Mouse (Mus musculus): Measurements from ENCODE around the gene Triap1. TPM values are rescaled to one million over a fixed set of nuclear protein-coding genes. Genes with fewer than 3 reads are reported as not detected.
"Not testable (repeated sequence)": the region's sequence is repeated elsewhere in the genome, so short reads cannot be mapped to it uniquely, and the experiment has no call there.

The Triap1 gene
- polyA plus RNA-seq (2016; fragmentation: Nextera tagmentation; extraction: Ambion mirVana): 56.3 and 57.2 TPM in 2 replicates

DNA sequence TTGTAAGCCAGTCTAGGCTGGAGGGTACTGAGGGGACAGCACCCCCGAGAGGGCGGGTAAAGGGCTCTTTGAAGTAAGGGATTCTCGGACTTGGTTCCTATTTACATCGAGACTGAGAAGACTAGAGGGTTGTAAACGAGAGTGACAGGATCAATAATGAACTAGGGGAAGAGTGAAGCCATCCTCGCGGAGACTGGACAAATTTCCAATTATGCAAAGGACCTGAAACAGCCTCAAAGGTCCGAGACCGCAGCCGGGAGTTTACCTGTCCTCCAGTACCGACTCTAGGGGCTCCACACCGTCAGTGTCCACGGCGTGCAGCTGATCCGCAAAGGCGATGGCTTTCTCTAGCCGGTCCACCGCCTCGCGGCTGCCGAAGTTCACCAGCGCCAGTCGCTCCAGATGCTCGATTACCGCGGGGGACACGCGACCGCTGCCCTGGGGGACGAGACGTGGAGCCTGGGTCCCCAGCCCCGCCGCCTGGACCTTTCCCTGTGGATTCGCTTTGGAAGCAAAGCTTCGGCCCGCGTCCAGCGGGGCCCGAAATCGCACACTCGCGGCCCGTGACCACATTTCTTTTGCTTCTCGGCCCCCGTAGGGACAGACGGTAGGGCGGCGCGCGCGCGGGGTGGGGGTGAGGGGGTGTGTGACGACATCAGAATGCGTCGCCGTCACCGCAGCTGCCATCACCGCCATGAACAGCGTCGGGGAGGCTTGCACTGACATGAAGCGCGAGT, at the start of gene Triap1, which contains the start of gene Gatc:
Gene Triap1, plus strand, starts transcription at position 649 of the 737 bp plus-strand sequence.
Gene Gatc, minus strand, starts transcription at position 602 of the 737 bp plus-strand sequence.
- no peaks in the 10 kb centered on the region for H3K27me3 ChIP-seq (ENCODE audit: insufficient read depth, poor library complexity, severe bottlenecking)
- H3K27ac ChIP-seq: peak within 1 kb of the TSS; percentile 95
- peaks cover 22% of the 10 kb centered on the region for H3K4me1 ChIP-seq (replicated peaks)
- WGBS: under 1% methylated on average over 62 of the region's 62 CpGs
- H3K4me3 ChIP-seq: peak within 1 kb of the TSS; percentile 90
- H3K36me3 ChIP-seq: peaks cover 64% of the 10 kb centered on the region
- H3K9me3 ChIP-seq: no peaks in the 10 kb centered on the region
- peak; percentile 93 for DNase-seq (ENCODE audit: low spot score)

DNA sequence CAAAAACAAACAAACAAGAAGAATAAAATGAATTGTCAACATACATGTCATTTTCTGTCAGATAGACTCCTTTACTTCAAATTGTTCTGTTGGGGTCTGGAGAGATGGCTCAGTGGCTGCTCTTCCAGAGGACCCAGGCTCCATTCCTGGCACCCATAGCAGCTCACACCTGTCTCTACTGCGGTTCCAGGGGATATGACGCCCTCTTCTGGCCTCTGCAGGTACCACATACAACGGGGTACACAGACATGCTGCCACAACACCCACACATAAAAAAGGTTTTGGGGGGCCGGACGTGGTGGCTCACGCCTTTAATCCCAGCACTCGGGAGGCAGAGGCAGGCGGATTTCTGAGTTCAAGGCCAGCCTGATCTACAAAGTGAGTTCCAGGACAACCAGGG, 46.9 kb upstream of the Triap1 start:
- Histone ChIP-seq H3K9me3 (no peaks in the 10 kb centered on the region), H3K36me3 (peaks cover 98% of the 10 kb centered on the region), H3K27me3 (ENCODE audit: insufficient read depth, poor library complexity, severe bottlenecking) (no peaks in the 10 kb centered on the region), H3K4me1 (replicated peaks) (peaks cover 15% of the 10 kb centered on the region), H3K4me3 (no peak overlapping the region), H3K27ac (no peak overlapping the region)
- no peak for DNase-seq (ENCODE audit: low spot score)
- 91% methylated on average over 8 of the region's 8 CpGs for WGBS

DNA sequence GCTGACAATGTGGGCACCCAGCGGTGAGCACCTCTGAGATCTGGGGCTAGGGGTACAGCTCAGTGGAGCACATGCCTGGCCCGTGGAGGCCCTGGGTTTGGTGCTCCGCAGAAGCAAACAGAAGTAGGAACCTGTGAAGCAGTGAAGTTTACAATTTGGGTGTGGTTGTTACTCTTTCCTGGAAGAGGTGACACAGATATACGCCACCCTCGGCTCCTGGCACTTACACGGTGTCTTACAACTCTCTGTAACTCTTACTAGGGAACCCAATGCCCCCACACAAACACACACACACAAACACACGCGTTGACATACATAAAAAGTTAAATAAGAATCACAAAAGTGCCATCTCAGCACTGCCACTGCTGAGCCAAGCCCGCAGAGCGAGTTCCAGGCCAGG, 44.7 kb upstream of the Triap1 start:
- peaks cover 82% of the 10 kb centered on the region for H3K36me3 ChIP-seq

DNA sequence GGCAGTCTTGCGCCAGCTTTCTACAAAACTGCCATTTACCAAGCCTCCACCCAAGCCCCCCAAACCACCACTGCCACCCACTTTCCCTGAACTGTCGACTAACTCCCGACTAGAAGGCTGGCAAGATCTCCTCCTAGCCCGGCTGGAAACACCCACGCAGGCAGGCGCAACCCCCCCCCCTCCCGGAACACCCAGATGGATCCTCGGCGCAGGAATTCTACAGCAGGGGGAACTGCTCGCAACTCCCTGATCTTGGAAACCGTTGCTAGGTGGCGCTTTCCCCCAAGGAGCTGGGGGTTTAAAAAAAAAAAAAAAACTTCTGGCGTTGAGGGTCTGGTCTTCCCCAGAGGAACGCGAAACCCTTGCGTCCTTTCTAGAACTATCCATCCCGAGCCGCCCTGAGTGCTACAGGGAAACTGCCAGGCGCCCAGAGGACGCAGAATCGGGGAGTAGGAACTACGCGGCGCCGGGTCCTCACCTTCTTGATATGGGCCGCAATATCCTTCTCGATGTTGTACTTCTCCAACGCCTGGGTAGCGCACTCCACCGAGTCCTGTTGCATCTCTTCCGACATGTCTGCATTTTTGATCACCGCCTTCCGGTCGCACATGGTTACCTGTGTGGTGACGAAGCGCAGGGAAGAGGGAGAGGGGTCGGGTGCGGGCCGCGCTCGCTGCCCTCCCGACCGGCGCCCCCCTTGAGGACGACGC, 40.8 kb upstream of the Triap1 start:
- Histone ChIP-seq H3K27me3 (ENCODE audit: insufficient read depth, poor library complexity, severe bottlenecking) (peaks cover 16% of the 10 kb centered on the region; the same call in 1 of the 2 replicates), H3K4me1 (replicated peaks) (peaks cover 33% of the 10 kb centered on the region), H3K27ac (peak overlapping the region; percentile 95), H3K9me3 (no peaks in the 10 kb centered on the region), H3K36me3 (peaks cover 45% of the 10 kb centered on the region), H3K4me3 (peak overlapping the region; percentile 86)
- 1% methylated on average over 46 of the region's 46 CpGs for WGBS
- peak; percentile 73 for DNase-seq (ENCODE audit: low spot score)

More for the DNA sequence above, 44.7 kb upstream of the Triap1 start:
- Histone ChIP-seq H3K4me1 (replicated peaks) (peaks cover 26% of the 10 kb centered on the region), H3K27ac (no peak overlapping the region), H3K4me3 (no peak overlapping the region), H3K9me3 (no peaks in the 10 kb centered on the region), H3K27me3 (ENCODE audit: insufficient read depth, poor library complexity, severe bottlenecking) (no peaks in the 10 kb centered on the region)
- 91% methylated on average over 10 of the region's 10 CpGs for WGBS
- DNase-seq (ENCODE audit: low spot score): no peak

DNA sequence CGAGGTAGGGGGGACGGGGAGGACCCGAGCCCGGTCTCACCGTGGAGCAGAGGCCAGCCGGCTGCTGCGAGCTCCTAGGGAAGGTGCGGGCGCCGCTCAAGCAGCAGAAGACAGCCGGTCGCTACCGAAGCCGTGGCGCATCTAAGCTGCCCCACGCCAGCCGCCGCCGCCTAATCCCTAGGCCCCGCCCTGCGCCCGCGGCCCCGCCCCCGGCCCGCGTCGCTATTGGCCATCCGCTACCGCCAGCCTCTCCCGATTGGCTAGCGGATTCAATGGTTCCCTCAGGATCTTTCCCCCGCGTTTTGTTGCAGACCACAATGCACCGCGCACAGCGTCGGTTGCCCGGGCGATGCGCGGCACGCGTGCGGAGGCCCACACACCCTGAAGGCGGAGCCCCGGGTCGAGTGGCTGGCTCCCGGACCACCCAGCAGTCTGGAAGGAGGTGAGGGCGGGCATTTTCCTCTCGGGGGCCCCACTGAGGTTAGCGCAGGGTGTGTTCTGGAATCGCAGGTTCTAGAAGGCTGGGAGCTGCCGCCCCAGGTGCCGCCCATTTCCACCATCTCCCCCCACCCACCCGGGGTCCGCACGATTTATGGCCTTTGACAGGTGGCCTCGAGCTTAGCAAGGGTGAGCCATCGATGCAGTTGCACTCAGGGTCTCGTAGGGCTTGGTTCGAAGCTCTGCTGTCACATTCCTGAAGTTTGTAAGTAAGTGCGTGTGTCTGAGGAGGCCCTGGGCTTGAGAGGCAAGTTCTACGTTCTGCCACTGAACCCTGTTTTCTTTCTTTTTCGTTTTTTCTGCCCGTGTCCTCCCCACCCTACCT, 40.0 kb upstream of the Triap1 start, which contains the start of gene Dynll1:
Gene Dynll1, minus strand, starts transcription at position 208 of the 823 bp plus-strand sequence.
- H3K4me1 ChIP-seq (replicated peaks): peaks cover 33% of the 10 kb centered on the region
- WGBS: under 1% methylated on average over 66 of the region's 66 CpGs
- H3K27me3 ChIP-seq (ENCODE audit: insufficient read depth, poor library complexity, severe bottlenecking): peaks cover 16% of the 10 kb centered on the region; the same call in 1 of the 2 replicates
- no peaks in the 10 kb centered on the region for H3K9me3 ChIP-seq
- peak within 1 kb of the TSS; percentile 95 for H3K27ac ChIP-seq
- DNase-seq (ENCODE audit: low spot score): peak; percentile 100
- peak within 1 kb of the TSS; percentile 86 for H3K4me3 ChIP-seq
- H3K36me3 ChIP-seq: peaks cover 37% of the 10 kb centered on the region

DNA sequence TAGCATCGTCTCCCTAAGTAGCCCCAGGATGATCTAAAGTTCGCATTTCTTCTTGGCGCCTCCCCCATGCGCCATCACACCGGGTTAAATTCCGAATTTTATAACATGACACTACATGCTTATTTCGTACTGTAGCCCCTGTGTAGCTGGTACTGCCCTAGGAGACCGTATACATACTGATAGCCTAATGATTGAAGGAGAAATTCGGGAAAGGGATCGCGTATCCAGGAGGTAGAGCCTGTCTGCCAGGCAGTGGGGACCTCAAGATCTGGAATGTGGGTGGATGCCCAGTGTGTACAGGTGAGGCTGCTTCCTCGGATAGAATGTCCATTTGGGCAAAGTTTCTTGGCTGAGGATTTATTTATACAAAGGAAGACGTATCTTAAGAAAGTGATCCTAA, 39.4 kb upstream of the Triap1 start:
- DNase-seq (ENCODE audit: low spot score): no peak
- H3K4me1 ChIP-seq (replicated peaks): peaks cover 33% of the 10 kb centered on the region
- peak overlapping the region; percentile 95 for H3K27ac ChIP-seq
- peaks cover 31% of the 10 kb centered on the region for H3K36me3 ChIP-seq
- peaks cover 16% of the 10 kb centered on the region; the same call in 1 of the 2 replicates for H3K27me3 ChIP-seq (ENCODE audit: insufficient read depth, poor library complexity, severe bottlenecking)
- H3K4me3 ChIP-seq: peak overlapping the region; percentile 86
- WGBS: 30% methylated on average over 13 of the region's 13 CpGs
- no peaks in the 10 kb centered on the region for H3K9me3 ChIP-seq

DNA sequence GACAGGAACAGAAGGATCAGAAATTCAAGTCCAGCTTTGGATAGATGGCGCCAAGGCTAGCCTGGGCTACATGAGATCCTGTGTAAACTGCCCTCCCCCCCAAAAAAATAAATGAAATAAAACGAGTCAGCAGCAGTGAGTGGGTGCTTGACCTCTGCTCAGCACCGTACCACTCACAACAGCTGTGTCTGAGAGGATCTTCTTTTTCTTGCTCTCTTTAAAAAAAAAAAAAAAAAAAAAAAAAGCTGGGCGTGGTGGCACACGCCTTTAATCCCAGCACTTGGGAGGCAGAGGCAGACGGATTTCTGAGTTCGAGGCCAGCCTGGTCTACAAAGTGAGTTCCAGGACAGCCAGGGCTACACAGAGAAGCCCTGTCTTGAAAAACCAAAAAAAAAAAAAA, 38.8 kb upstream of the Triap1 start:
- H3K27ac ChIP-seq; DNase-seq (ENCODE audit: low spot score); H3K9me3 ChIP-seq: not testable (repeated sequence)
- Histone ChIP-seq H3K36me3 (peaks cover 25% of the 10 kb centered on the region), H3K27me3 (ENCODE audit: insufficient read depth, poor library complexity, severe bottlenecking) (peaks cover 16% of the 10 kb centered on the region; the same call in 1 of the 2 replicates), H3K4me3 (peak overlapping the region; percentile 86; the same call in 1 of the 2 replicates), H3K4me1 (replicated peaks) (peaks cover 32% of the 10 kb centered on the region)
- 87% methylated on average over 7 of the region's 7 CpGs for WGBS

DNA sequence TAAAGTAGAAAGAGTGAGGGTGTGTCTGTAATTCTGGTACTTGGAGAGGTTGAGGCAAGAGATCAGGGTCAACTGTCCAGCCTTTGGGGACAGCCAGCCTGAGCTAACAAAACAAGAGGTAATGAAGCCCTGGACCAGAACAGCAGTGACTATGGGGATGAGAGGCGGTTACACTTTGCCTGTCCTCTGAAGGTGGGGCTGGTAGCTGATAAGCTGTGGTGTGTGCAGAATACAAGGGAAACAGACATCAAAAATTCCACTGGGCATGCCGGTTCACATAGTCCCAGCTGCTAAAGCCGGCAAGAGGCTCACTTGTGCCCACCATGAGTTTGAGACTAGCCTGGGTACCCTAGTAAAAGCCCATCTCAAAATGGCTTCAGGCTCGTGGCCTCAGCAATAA, 28.7 kb upstream of the Triap1 start:
- Histone ChIP-seq H3K4me3 (no peak overlapping the region), H3K27me3 (ENCODE audit: insufficient read depth, poor library complexity, severe bottlenecking) (no peaks in the 10 kb centered on the region), H3K36me3 (no peaks in the 10 kb centered on the region), H3K27ac (no peak overlapping the region), H3K9me3 (no peaks in the 10 kb centered on the region), H3K4me1 (replicated peaks) (peaks cover 22% of the 10 kb centered on the region)
- WGBS: 84% methylated on average over 4 of the region's 4 CpGs
- DNase-seq (ENCODE audit: low spot score): no peak

DNA sequence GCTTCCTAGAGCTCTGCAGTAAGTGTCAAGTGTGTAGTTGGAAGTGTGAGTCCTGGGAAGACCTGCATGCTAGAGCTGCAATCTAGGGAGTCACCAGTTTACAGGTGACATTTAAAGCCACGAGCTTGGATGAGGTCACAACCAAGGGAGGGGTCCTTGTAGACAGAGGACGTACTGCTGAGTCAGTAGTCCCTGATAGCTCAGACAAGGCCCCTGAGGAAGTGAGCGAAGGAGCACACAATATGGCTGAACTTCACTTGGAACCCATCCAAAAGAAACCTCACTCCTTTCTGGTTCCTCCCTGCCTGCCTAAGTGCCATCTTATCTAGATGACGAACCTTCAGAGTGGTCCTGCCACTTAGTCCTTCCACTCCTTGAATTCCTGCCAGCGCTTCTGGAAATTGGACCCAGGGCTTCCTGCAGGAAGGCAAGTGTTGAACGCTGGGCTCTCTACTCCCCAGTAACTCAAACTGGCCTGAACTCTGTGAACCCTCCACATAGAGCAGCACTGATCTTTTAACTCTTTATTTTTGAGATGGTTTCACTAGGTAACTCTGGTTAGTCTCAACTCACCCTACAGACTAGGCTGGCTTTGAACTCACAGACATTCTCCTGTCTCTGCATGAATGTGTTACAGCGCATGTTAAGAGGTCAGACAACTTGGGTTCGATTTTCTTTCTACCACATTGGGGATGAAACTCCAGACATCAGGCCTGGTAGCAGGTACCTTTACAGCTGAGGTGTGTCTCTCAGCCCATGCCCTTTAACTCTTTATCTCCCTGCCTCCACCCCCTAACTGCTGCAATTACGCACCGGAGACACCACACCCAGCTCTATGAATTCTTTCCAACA, 28.0 kb upstream of the Triap1 start:
- H3K27ac ChIP-seq: peak overlapping the region; percentile 54
- no peak overlapping the region for H3K4me3 ChIP-seq
- peaks cover 4% of the 10 kb centered on the region for H3K27me3 ChIP-seq (ENCODE audit: insufficient read depth, poor library complexity, severe bottlenecking)
- peaks cover 29% of the 10 kb centered on the region for H3K4me1 ChIP-seq (replicated peaks)
- H3K9me3 ChIP-seq: no peaks in the 10 kb centered on the region
- 82% methylated on average over 10 of the region's 10 CpGs for WGBS
- no peaks in the 10 kb centered on the region for H3K36me3 ChIP-seq
- DNase-seq (ENCODE audit: low spot score): no peak

DNA sequence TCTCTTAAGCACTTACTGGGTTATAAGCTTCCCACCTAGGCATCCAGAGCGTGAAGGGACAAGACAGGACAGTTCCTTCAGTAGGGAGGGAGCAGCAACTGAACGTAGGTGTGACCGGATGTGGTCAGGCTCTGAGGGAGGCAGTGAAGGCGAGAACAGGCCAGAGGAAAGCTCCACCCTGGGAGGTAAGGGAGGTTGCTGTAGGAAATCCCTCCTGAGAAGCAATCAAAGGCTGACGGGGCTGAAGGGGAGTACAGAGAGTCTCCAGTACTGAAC, 27.4 kb upstream of the Triap1 start:
- Histone ChIP-seq H3K9me3 (no peaks in the 10 kb centered on the region), H3K27me3 (ENCODE audit: insufficient read depth, poor library complexity, severe bottlenecking) (peaks cover 9% of the 10 kb centered on the region), H3K4me1 (replicated peaks) (peaks cover 35% of the 10 kb centered on the region), H3K27ac (peak overlapping the region; percentile 54), H3K4me3 (no peak overlapping the region), H3K36me3 (no peaks in the 10 kb centered on the region)
- 44% methylated on average over 5 of the region's 5 CpGs for WGBS
- DNase-seq (ENCODE audit: low spot score): no peak

DNA sequence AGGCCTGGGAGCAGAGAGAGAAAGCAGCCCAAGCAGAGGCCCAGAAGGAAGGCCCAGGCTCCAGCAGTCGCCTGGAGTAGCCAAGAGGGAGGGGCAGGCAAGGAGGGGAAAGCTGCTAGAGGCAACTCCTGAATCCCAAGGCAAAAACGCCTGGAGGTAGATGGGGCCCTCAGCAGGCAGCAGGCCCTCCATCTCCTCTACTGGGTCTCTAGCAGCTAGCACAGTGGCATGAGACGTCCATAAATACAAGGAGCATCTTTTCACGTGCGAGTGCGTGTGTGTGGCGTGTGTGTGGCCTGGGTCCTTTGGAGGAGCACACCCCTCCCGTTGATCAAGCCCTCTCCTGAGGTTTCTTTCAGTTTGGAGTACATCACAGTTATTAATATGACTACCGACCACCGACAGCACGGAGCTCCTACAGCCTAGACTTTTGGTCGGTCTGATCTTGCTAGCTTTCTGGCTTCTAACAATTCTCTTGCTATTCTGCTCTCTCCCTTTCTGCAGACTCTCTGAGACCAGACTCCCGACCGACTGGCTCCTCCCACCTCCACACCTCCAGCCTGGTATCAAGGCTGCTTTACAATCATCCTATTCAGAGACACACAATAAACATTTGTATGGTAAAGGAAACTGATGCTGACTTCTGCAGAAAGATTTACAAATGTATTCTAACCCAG, 23.9 kb upstream of the Triap1 start:
- H3K4me1 ChIP-seq (replicated peaks): peaks cover 41% of the 10 kb centered on the region
- peaks cover 11% of the 10 kb centered on the region for H3K27me3 ChIP-seq (ENCODE audit: insufficient read depth, poor library complexity, severe bottlenecking)
- no peaks in the 10 kb centered on the region for H3K9me3 ChIP-seq
- DNase-seq (ENCODE audit: low spot score): peak; percentile 38
- H3K36me3 ChIP-seq: no peaks in the 10 kb centered on the region
- peak overlapping the region; percentile 28 for H3K4me3 ChIP-seq
- H3K27ac ChIP-seq: peak overlapping the region; percentile 87
- 5% methylated on average over 14 of the region's 14 CpGs for WGBS
